ENCODE assay signal across 8 mouse cellular contexts in genomic region chr6:86584296-86585015, GRCm38 (mm10). TPM values are rescaled to one million over a fixed set of nuclear protein-coding genes. Genes with fewer than 3 reads are reported as not detected.
DNase-seq lines count a peak whose midpoint lies in the region; ATAC-seq and TF ChIP-seq lines count a peak whose summit lies in the region.

No protein-coding gene starts in this region.

- ATAC-seq in embryonic facial prominence, embryonic 12.5 days (ENCODE audit: insufficient number of reproducible peaks, insufficient read depth, low FRiP score, low TSS enrichment), result no peak
- no peak for ATAC-seq in kidney, postnatal 0 days (replicated peaks; ENCODE audit: low FRiP score, low read depth)
- ATAC-seq in liver, embryonic 11.5 days (replicated peaks; ENCODE audit: low FRiP score), result 0 out of 2 replicates have a peak, but pooled peaks have one; percentile 31
- peak; percentile 78 for ATAC-seq in neural tube, embryonic 13.5 days (ENCODE audit: low read depth)
- no peak for ATAC-seq in inflammation-experienced regulatory T-cells, adult 6 months

- no peaks in the 10 kb centered on the region for H3K27me3 ChIP-seq in thymus, adult 2 months (ENCODE audit: control insufficient read depth, insufficient read depth, low read length)
- H3K27me3 ChIP-seq in embryonic facial prominence, embryonic 12.5 days, result no peaks in the 10 kb centered on the region
- no peaks in the 10 kb centered on the region for H3K27me3 ChIP-seq in heart, embryonic 10.5 days (ENCODE audit: insufficient read depth, poor library complexity, severe bottlenecking)
- no peaks in the 10 kb centered on the region for H3K27me3 ChIP-seq in kidney, postnatal 0 days (ENCODE audit: insufficient read depth, low read length)
- no peaks in the 10 kb centered on the region for H3K27me3 ChIP-seq in liver, embryonic 11.5 days (replicated peaks; ENCODE audit: control insufficient read depth, insufficient read depth, low read length)
- no peaks in the 10 kb centered on the region for H3K27me3 ChIP-seq in neural tube, embryonic 13.5 days

- H3K9ac ChIP-seq in embryonic facial prominence, embryonic 12.5 days, result peak overlapping the region; percentile 38
- H3K9ac ChIP-seq in kidney, postnatal 0 days (ENCODE audit: low read depth, low read length), result peak overlapping the region; percentile 43
- H3K9ac ChIP-seq in liver, embryonic 11.5 days (ENCODE audit: low read depth, low read length), result peak overlapping the region; percentile 53
- H3K9ac ChIP-seq in neural tube, embryonic 13.5 days, result peak overlapping the region; percentile 70

- no peak for TF ChIP-seq CTCF in thymus, adult 2 months (IDR thresholded peaks at IDR 0.05; ENCODE audit: borderline replicate concordance, control insufficient read depth, extremely low read depth, insufficient read depth, low read length, poor library complexity)
- no peak for TF ChIP-seq CTCF in kidney, postnatal 0 days (IDR thresholded peaks at IDR 0.05; ENCODE audit: low read depth)

- H3K4me3 ChIP-seq in thymus, adult 2 months (ENCODE audit: control insufficient read depth, insufficient read depth, low read length), result peak overlapping the region; percentile 17
- H3K4me3 ChIP-seq in embryonic facial prominence, embryonic 12.5 days, result peak overlapping the region; percentile 29
- peak overlapping the region; percentile 53 for H3K4me3 ChIP-seq in heart, embryonic 10.5 days
- H3K4me3 ChIP-seq in kidney, postnatal 0 days (replicated peaks; ENCODE audit: low read depth, low read length), result peak overlapping the region; percentile 13
- H3K4me3 ChIP-seq in liver, embryonic 11.5 days (ENCODE audit: low read depth, low read length), result peak overlapping the region; percentile 20
- H3K4me3 ChIP-seq in neural tube, embryonic 13.5 days, result peak overlapping the region; percentile 31

- H3K4me2 ChIP-seq in embryonic facial prominence, embryonic 12.5 days (replicated peaks), result peak overlapping the region; percentile 54
- peak overlapping the region; percentile 57 for H3K4me2 ChIP-seq in kidney, postnatal 0 days (ENCODE audit: low read length)
- H3K4me2 ChIP-seq in liver, embryonic 11.5 days, result peak overlapping the region; percentile 61
- peak overlapping the region; percentile 57 for H3K4me2 ChIP-seq in neural tube, embryonic 13.5 days

- H3K9me3 ChIP-seq in embryonic facial prominence, embryonic 12.5 days, result no peaks in the 10 kb centered on the region
- no peaks in the 10 kb centered on the region for H3K9me3 ChIP-seq in heart, embryonic 10.5 days
- no peaks in the 10 kb centered on the region for H3K9me3 ChIP-seq in kidney, postnatal 0 days (replicated peaks; ENCODE audit: low read length)
- no peaks in the 10 kb centered on the region for H3K9me3 ChIP-seq in liver, embryonic 11.5 days (ENCODE audit: control insufficient read depth, low read length)
- no peaks in the 10 kb centered on the region for H3K9me3 ChIP-seq in neural tube, embryonic 13.5 days

- WGBS in thymus, adult 2 months, result 45% methylated on average over 14 of the region's 14 CpGs
- 23% methylated on average over 14 of the region's 14 CpGs for WGBS in embryonic facial prominence, embryonic 12.5 days
- 37% methylated on average over 14 of the region's 14 CpGs for WGBS in heart, embryonic 10.5 days
- WGBS in kidney, postnatal 0 days, result 23% methylated on average over 14 of the region's 14 CpGs
- 41% methylated on average over 14 of the region's 14 CpGs for WGBS in liver, embryonic 11.5 days
- WGBS in neural tube, embryonic 13.5 days, result 25% methylated on average over 14 of the region's 14 CpGs

- DNase-seq in thymus, adult 2 months, result no peak
- DNase-seq in thymus, postnatal 10 days (ENCODE audit: low spot score in 2 of 2), result no peak
- no peak for DNase-seq in heart, embryonic 10.5 days (ENCODE audit: low spot score)
- peak; percentile 21 for DNase-seq in kidney, postnatal 0 days (ENCODE audit: low spot score)
- no peak for DNase-seq in liver, embryonic 11.5 days (ENCODE audit: low spot score)

- H3K36me3 ChIP-seq in thymus, adult 2 months (ENCODE audit: control insufficient read depth, insufficient read depth, low read length), result no peaks in the 10 kb centered on the region
- H3K36me3 ChIP-seq in embryonic facial prominence, embryonic 12.5 days, result no peaks in the 10 kb centered on the region
- H3K36me3 ChIP-seq in heart, embryonic 10.5 days, result no peaks in the 10 kb centered on the region
- no peaks in the 10 kb centered on the region for H3K36me3 ChIP-seq in kidney, postnatal 0 days (ENCODE audit: insufficient read depth, low read length)
- H3K36me3 ChIP-seq in liver, embryonic 11.5 days (ENCODE audit: control insufficient read depth, insufficient read depth, low read length), result no peaks in the 10 kb centered on the region
- H3K36me3 ChIP-seq in neural tube, embryonic 13.5 days, result no peaks in the 10 kb centered on the region

- peak overlapping the region; percentile 28; the same call in 1 of the 2 replicates for H3K27ac ChIP-seq in thymus, adult 2 months (ENCODE audit: control insufficient read depth, insufficient read depth, low read length)
- peak overlapping the region; percentile 89 for H3K27ac ChIP-seq in embryonic facial prominence, embryonic 12.5 days
- H3K27ac ChIP-seq in heart, embryonic 10.5 days, result peak overlapping the region; percentile 86
- H3K27ac ChIP-seq in kidney, postnatal 0 days, result peak overlapping the region; percentile 84
- H3K27ac ChIP-seq in liver, embryonic 11.5 days (ENCODE audit: low read depth, low read length), result peak overlapping the region; percentile 67; the same call in 1 of the 2 replicates
- H3K27ac ChIP-seq in neural tube, embryonic 13.5 days (replicated peaks), result peak overlapping the region; percentile 92

- peaks cover 26% of the 10 kb centered on the region for H3K4me1 ChIP-seq in thymus, adult 2 months (replicated peaks; ENCODE audit: control insufficient read depth, insufficient read depth, low read length)
- H3K4me1 ChIP-seq in embryonic facial prominence, embryonic 12.5 days, result peaks cover 21% of the 10 kb centered on the region
- peaks cover 45% of the 10 kb centered on the region for H3K4me1 ChIP-seq in heart, embryonic 10.5 days
- H3K4me1 ChIP-seq in kidney, postnatal 0 days (replicated peaks; ENCODE audit: insufficient read depth, low read length), result peaks cover 14% of the 10 kb centered on the region
- peaks cover 14% of the 10 kb centered on the region for H3K4me1 ChIP-seq in liver, embryonic 11.5 days (replicated peaks; ENCODE audit: control insufficient read depth, insufficient read depth, low read length)
- H3K4me1 ChIP-seq in neural tube, embryonic 13.5 days (replicated peaks), result peaks cover 21% of the 10 kb centered on the region

- no peak for TF ChIP-seq POLR2A in thymus, adult 2 months (IDR thresholded peaks at IDR 0.05; ENCODE audit: control insufficient read depth, extremely low read depth, insufficient read depth, low read length, poor library complexity)

RNA-seq across cellular contexts. Expression of gene Asprv1, which starts 43.5 kb away (rescaled TPM):
- polyA plus RNA-seq in thymus, adult 2 months (2012; rRNA removed), result 7.6 and 10.1 TPM in 2 replicates
- polyA plus RNA-seq in embryonic facial prominence, embryonic 12.5 days (2016; fragmentation: Nextera tagmentation; extraction: Ambion mirVana), result 1.7 and 2.1 TPM in 2 replicates
- polyA plus RNA-seq in heart, embryonic 10.5 days (2016; fragmentation: Nextera tagmentation; extraction: Ambion mirVana), result 0.23 and 0.58 TPM in 2 replicates
- polyA plus RNA-seq in kidney, postnatal 0 days (2015; fragmentation: Nextera tagmentation; extraction: Ambion mirVana), result 1.7 and 1.8 TPM in 2 replicates
- 0.19 and 0.36 TPM in 2 replicates for polyA plus RNA-seq in liver, embryonic 11.5 days (2014; fragmentation: Nextera tagmentation; extraction: Ambion mirVana)
- 0.88 and 1.1 TPM in 2 replicates for polyA plus RNA-seq in neural tube, embryonic 13.5 days (2015; fragmentation: Nextera tagmentation; extraction: Ambion mirVana)
- under 1 TPM; 0.21 to 0.39 (median 0.38) TPM for polyA plus RNA-seq in inflammation-experienced regulatory T-cells, adult 6 months (2017; shearing (Covaris generic))

RNA-seq across cellular contexts. Expression of gene Pcbp1, which starts 58.3 kb away (rescaled TPM):
- polyA plus RNA-seq in thymus, adult 2 months (2012; rRNA removed), result 291 and 363 TPM in 2 replicates
- 537 and 549 TPM in 2 replicates for polyA plus RNA-seq in embryonic facial prominence, embryonic 12.5 days (2016; fragmentation: Nextera tagmentation; extraction: Ambion mirVana)
- 411 and 428 TPM in 2 replicates for polyA plus RNA-seq in heart, embryonic 10.5 days (2016; fragmentation: Nextera tagmentation; extraction: Ambion mirVana)
- 488 and 506 TPM in 2 replicates for polyA plus RNA-seq in kidney, postnatal 0 days (2015; fragmentation: Nextera tagmentation; extraction: Ambion mirVana)
- polyA plus RNA-seq in liver, embryonic 11.5 days (2014; fragmentation: Nextera tagmentation; extraction: Ambion mirVana), result 543 and 554 TPM in 2 replicates
- 431 and 435 TPM in 2 replicates for polyA plus RNA-seq in neural tube, embryonic 13.5 days (2015; fragmentation: Nextera tagmentation; extraction: Ambion mirVana)
- polyA plus RNA-seq in inflammation-experienced regulatory T-cells, adult 6 months (2017; shearing (Covaris generic)), result 10 to 100 TPM; 26.3 to 32.5 (median 29.3) TPM

Comparison
In these comparisons a context has a peak if more than half of its experiments do, and no peak if none do; other contexts are left out.
1. H3K27ac ChIP-seq: peak in every context shown above with its lines; median percentile 92 in neural tube, embryonic 13.5 days; 89 in embryonic facial prominence, embryonic 12.5 days; 86 in heart, embryonic 10.5 days; 84 in kidney, postnatal 0 days; 67 in liver, embryonic 11.5 days; 28 in thymus, adult 2 months.
2. ATAC-seq: peak in liver, embryonic 11.5 days (single experiment) and neural tube, embryonic 13.5 days (single experiment); none in embryonic facial prominence, embryonic 12.5 days (single experiment), kidney, postnatal 0 days (single experiment) and inflammation-experienced regulatory T-cells, adult 6 months (single experiment).
3. Peak in every context shown above with its lines, with median percentiles within 50 percentile points of each other: H3K4me3 ChIP-seq, H3K4me2 ChIP-seq and H3K9ac ChIP-seq.